Mouse (Mus musculus) lung, embryonic 16.5 days (tissue): ENCODE results near the gene Cfap52. TPM values are rescaled to one million over a fixed set of nuclear protein-coding genes. Genes with fewer than 3 reads are reported as not detected.

Experiments used
- ATAC-seq: fragments of 200-750 bp; cut with Nextera tagmentation; 2 replicates; pipeline ENCODE4 v1.8.0; 2017; ENCODE audit warnings: low read depth, mild to moderate bottlenecking, moderate library complexity
- H3K27ac ChIP-seq: fragments of 300-500 bp; sonication (generic); 2 replicates; pipeline ENCODE4 v1.5.1; 2014; ENCODE audit warnings: mild to moderate bottlenecking, control low read depth, low read length
- H3K27me3 ChIP-seq: fragments of 300-500 bp; sonication (generic); 2 replicates; pipeline ENCODE4 v1.6.1; 2014; ENCODE audit warnings: low read depth, low read length, mixed read lengths; ENCODE audit not compliant: control insufficient read depth, insufficient read depth
- H3K36me3 ChIP-seq: fragments of 300-500 bp; sonication (generic); 2 replicates; pipeline ENCODE4 v1.6.1; 2014; ENCODE audit warnings: low read length; ENCODE audit not compliant: control insufficient read depth, insufficient read depth
- H3K4me1 ChIP-seq: fragments of 300-500 bp; sonication (generic); replicated peaks from 2 replicates; pipeline ENCODE4 v1.6.1; 2014; ENCODE audit warnings: low read length, mixed read lengths; ENCODE audit not compliant: control insufficient read depth, insufficient read depth
- H3K4me2 ChIP-seq: fragments of 300-500 bp; sonication (generic); 2 replicates; pipeline ENCODE4 v1.6.1; 2014; ENCODE audit warnings: low read depth, low read length, control low read depth
- H3K4me3 ChIP-seq: fragments of 300-500 bp; sonication (generic); 2 replicates; pipeline ENCODE4 v1.5.1; 2014; ENCODE audit warnings: mild to moderate bottlenecking, low read length, control low read depth
- H3K9ac ChIP-seq: fragments of 300-500 bp; sonication (generic); 2 replicates; pipeline ENCODE4 v1.6.1; 2014; ENCODE audit warnings: low read length, control low read depth
- H3K9me3 ChIP-seq: fragments of 300-500 bp; sonication (generic); 2 replicates; pipeline ENCODE4 v1.6.1; 2016; ENCODE audit warnings: low read length; ENCODE audit not compliant: control insufficient read depth
- WGBS: fragments of 180-500 bp; shearing (Covaris S2); extraction: QIAGEN DNeasy Blood & Tissue Kit; methylation state at CpG from one replicate; pipeline ENCODE4 v1.1.7; 2014; 5-methylcytosine and 5-hydroxymethylcytosine counted together
- polyA plus RNA-seq: library from polyadenylated mRNA; unstranded; fragments of >200 nt; fragmentation: Nextera tagmentation; extraction: Ambion mirVana; gene quantifications from 2 replicates; pipeline ENCODE4 v1.2.1, GENCODE M21; 2015

Cfap52 gene
- polyA plus RNA-seq, 1 experiment from 2014 or later: 9.7 TPM

DNA sequence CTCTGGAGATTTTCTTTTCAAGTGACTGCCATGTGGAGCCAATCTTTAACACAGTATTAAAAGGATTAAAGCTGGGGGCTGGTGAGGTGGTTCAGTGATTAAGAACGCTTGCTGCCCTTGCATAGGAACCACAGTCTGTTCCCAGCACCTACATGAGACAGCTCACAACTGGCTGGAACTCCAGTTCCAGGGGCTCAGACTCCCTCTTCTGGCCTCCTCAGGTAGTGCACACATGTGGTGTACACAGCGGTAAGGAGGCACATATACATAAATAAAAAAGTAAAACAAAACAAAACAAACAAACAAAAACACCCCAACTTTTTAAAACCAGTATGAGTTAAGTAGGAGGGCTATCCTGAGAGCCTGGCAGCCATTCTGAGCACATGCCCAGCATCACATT lies 79.5 kb downstream of the Cfap52 start:
- no peak overlapping the region for H3K27ac ChIP-seq
- H3K36me3 ChIP-seq: peaks cover 4% of the 10 kb centered on the region
- H3K27me3 ChIP-seq: no peaks in the 10 kb centered on the region
- no peak overlapping the region for H3K4me2 ChIP-seq
- no peak overlapping the region for H3K9ac ChIP-seq
- 86% methylated on average over 2 of the region's 2 CpGs for WGBS
- no peak overlapping the region for H3K4me3 ChIP-seq
- no peak for ATAC-seq
- peaks cover 3% of the 10 kb centered on the region for H3K9me3 ChIP-seq
- no peaks in the 10 kb centered on the region for H3K4me1 ChIP-seq

Other genes with a start within 250 kb of the Cfap52 start
- gene Glp2r, start 194.5 kb downstream of the Cfap52 start, polyA plus RNA-seq: 0.18 and 0.21 TPM in 2 replicates
- not detected in 2 replicates for gene Gsg1l2, start 191.0 kb downstream of the Cfap52 start, polyA plus RNA-seq
- 1.1 and 1.7 TPM in 2 replicates for gene Dhrs7c, start 167.5 kb downstream of the Cfap52 start, polyA plus RNA-seq
- gene Usp43, start 43.5 kb downstream of the Cfap52 start, polyA plus RNA-seq: 3.1 and 3.7 TPM in 2 replicates
- 59.3 and 64.7 TPM in 2 replicates for gene Stx8, start 542 bp upstream of the Cfap52 start, polyA plus RNA-seq